Comparison of ENCODE assay signal across 7 mouse cellular contexts in the genomic region with DNA sequence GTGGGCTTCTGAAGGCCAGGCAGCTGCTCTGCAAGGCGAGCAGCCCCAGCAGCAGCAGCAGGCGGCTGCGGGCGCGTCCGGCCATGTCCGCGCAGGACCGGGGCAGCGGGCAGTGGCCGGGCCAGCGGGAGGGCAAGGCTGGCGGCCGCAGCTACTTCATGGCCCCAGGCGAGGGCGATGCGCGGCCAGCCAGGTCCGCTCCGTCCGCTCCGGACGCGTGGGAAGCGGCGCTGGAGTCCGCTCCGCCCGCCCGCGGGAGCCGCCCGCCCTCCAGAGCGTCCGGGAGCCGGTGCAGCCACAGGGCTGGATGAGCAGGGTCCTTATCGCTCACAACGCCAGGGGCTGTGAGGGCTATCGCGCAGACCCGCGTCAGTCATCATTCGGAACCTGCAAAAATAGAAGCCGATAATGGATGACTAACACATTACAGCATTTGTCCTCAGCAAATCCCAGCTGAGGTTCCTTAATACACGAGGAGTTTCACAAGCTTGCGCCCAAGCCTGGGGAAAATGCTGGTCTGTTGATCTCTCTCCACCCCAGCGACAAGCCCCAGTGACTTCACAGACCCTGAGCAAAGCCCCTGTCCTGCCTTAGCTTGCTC.
DNase-seq lines count a peak whose midpoint lies in the region.

No protein-coding gene starts in this region.

- H3K36me3 ChIP-seq in hindbrain, embryonic 10.5 days = no peaks in the 10 kb centered on the region

- peaks cover 10% of the 10 kb centered on the region; the same call in 1 of the 2 replicates for H3K4me1 ChIP-seq in hindbrain, embryonic 10.5 days (replicated peaks)

- H3K4me3 ChIP-seq in hindbrain, embryonic 10.5 days = peak overlapping the region; percentile 67

- peak overlapping the region; percentile 91 for H3K27ac ChIP-seq in hindbrain, embryonic 10.5 days

- peak; percentile 87 to 95 for DNase-seq in adrenal gland, adult (ENCODE audit: inconsistent age in 2 of 2, low spot score in 1 of 2)
- DNase-seq in cerebellum, adult 9-11 months = peak; percentile 46
- peak; percentile 33 to 65 for DNase-seq in frontal cortex, postnatal 10 days (ENCODE audit: low spot score in 2 of 2)
- DNase-seq in hindbrain, embryonic 10.5 days (ENCODE audit: low spot score) = peak; percentile 78
- DNase-seq in layer of hippocampus, postnatal 36 days = peak; percentile 67 to 71
- peak; percentile 77 for DNase-seq in lung, postnatal 36 days
- peak; percentile 75 for DNase-seq in right cerebral cortex, adult 18-20 months

- WGBS in hindbrain, embryonic 10.5 days = under 1% methylated on average over 47 of the region's 47 CpGs

- no peaks in the 10 kb centered on the region for H3K27me3 ChIP-seq in hindbrain, embryonic 10.5 days (ENCODE audit: insufficient read depth, poor library complexity, severe bottlenecking)

- H3K9me3 ChIP-seq in hindbrain, embryonic 10.5 days = no peaks in the 10 kb centered on the region

Comparison
In these comparisons a context has a peak if more than half of its experiments do, and no peak if none do; other contexts are left out.
1. Peak in every context shown above with its lines: DNase-seq, H3K4me3 ChIP-seq and H3K27ac ChIP-seq.